Mouse (Mus musculus): Measurements from ENCODE around the gene D430041D05Rik.

The D430041D05Rik gene

GRCm38 (mm10) chr2:104197281-104197680 lies 213.5 kb downstream of the D430041D05Rik start:
- no peak for DNase-seq (ENCODE audit: extremely low spot score)

- no peak for DNase-seq (ENCODE audit: extremely low spot score)
Observed at GRCm38 (mm10) chr2:104192401-104193141, 218.2 kb downstream of the D430041D05Rik start.

- DNase-seq (ENCODE audit: extremely low spot score): no peak
Observed at GRCm38 (mm10) chr2:104191723-104192122, 219.1 kb downstream of the D430041D05Rik start.

- no peak for DNase-seq (ENCODE audit: extremely low spot score)
Observed at GRCm38 (mm10) chr2:104188859-104189258, 222.0 kb downstream of the D430041D05Rik start.

- no peak for DNase-seq (ENCODE audit: extremely low spot score)
Observed at GRCm38 (mm10) chr2:104187073-104187472, 223.7 kb downstream of the D430041D05Rik start.

GRCm38 (mm10) chr2:104185616-104186015 lies 225.2 kb downstream of the D430041D05Rik start:
- no peak for DNase-seq (ENCODE audit: extremely low spot score)

GRCm38 (mm10) chr2:104184296-104184695 lies 226.5 kb downstream of the D430041D05Rik start:
- no peak for DNase-seq (ENCODE audit: extremely low spot score)

GRCm38 (mm10) chr2:104183246-104183845 lies 227.5 kb downstream of the D430041D05Rik start:
- DNase-seq (ENCODE audit: extremely low spot score): no peak

- no peak for DNase-seq (ENCODE audit: extremely low spot score)
Observed at GRCm38 (mm10) chr2:104179636-104180035, 231.2 kb downstream of the D430041D05Rik start.

GRCm38 (mm10) chr2:104178251-104178650 lies 232.6 kb downstream of the D430041D05Rik start:
- DNase-seq (ENCODE audit: extremely low spot score): no peak

- peak; percentile 14 for DNase-seq (ENCODE audit: extremely low spot score)
Observed at GRCm38 (mm10) chr2:104176979-104177704, 233.7 kb downstream of the D430041D05Rik start.

- DNase-seq (ENCODE audit: extremely low spot score): no peak
Observed at GRCm38 (mm10) chr2:104176166-104176978, 234.4 kb downstream of the D430041D05Rik start.

GRCm38 (mm10) chr2:104175476-104176165 lies 235.2 kb downstream of the D430041D05Rik start:
- DNase-seq (ENCODE audit: extremely low spot score): no peak

- DNase-seq (ENCODE audit: extremely low spot score): no peak
Observed at GRCm38 (mm10) chr2:104173431-104173830, 237.4 kb downstream of the D430041D05Rik start.

GRCm38 (mm10) chr2:104172695-104173348 lies 238.0 kb downstream of the D430041D05Rik start:
- DNase-seq (ENCODE audit: extremely low spot score): no peak

GRCm38 (mm10) chr2:104168186-104168896 lies 242.5 kb downstream of the D430041D05Rik start:
- no peak for DNase-seq (ENCODE audit: extremely low spot score)

GRCm38 (mm10) chr2:104167765-104168164 lies 243.0 kb downstream of the D430041D05Rik start:
- DNase-seq (ENCODE audit: extremely low spot score): no peak

- DNase-seq (ENCODE audit: extremely low spot score): no peak
Observed at GRCm38 (mm10) chr2:104165631-104166030, 245.2 kb downstream of the D430041D05Rik start.

GRCm38 (mm10) chr2:104163978-104164487 lies 246.8 kb downstream of the D430041D05Rik start:
- DNase-seq (ENCODE audit: extremely low spot score): no peak

GRCm38 (mm10) chr2:104163418-104163817 lies 247.4 kb downstream of the D430041D05Rik start:
- no peak for DNase-seq (ENCODE audit: extremely low spot score)

All from embryo, embryonic 9.5 days (tissue).